Mouse (Mus musculus): Measurements from ENCODE around the gene Gm6164.
"Not testable (repeated sequence)": the region's sequence is repeated elsewhere in the genome, so short reads cannot be mapped to it uniquely, and the experiment has no call there.

Gm6164 gene

GRCm38 (mm10) chr7:20205507-20205906, at the start of gene Gm6164:
Gene Gm6164, minus strand, starts transcription at chr7:20205607.
- not testable (repeated sequence) for DNase-seq (ENCODE audit: low spot score)

- DNase-seq (ENCODE audit: low spot score) = not testable (repeated sequence)
These were observed 28.3 kb upstream of the Gm6164 start, which contains the start of gene Gm4498 for GRCm38 (mm10) chr7:20233728-20234127. Gene Gm4498, minus strand, starts transcription at chr7:20233828.

DNA sequence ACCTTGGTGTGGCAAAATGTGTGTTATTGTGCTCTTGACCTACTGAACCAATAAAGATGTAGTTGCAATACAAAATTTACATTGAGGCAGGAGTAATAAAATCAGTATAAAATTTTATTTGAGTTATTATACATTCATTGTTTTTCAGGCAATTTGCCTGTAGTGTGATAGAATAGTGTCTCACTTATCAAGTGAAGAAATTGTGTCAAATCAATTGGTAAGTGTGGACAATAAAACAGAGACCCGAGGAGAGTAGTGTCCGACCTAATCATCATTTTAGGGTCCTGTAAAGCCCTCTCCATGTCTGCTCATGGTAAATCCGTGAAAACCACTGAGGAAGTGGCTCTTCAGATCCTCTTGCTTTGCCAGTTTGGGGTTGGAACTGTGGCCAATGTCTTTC, 12.0 kb downstream of the Gm6164 start, which contains the start of gene Vmn1r95:
Gene Vmn1r95, plus strand, starts transcription at position 301 of the 400 bp plus-strand sequence.
- not testable (repeated sequence) for DNase-seq (ENCODE audit: low spot score)

DNA sequence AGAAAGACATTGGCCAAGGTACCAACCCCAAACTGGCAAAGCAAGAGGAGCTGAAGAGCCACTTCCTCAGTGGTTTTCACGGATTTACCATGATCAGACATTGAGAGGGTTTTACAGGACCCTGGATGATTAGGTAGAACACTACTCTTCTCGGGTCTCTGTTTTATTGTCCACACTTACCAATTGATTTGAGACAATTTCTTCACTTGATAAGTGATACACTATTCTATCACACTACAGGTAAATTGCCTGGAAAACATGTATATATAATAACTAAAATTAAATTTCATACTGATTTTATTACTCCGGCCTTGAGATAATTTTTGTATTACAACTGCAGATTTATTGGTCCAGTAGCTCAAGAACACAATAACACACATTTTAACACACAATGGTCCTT, 37.1 kb downstream of the Gm6164 start, which contains the start of gene Vmn1r94:
Gene Vmn1r94, minus strand, starts transcription at position 101 of the 400 bp plus-strand sequence.
- not testable (repeated sequence) for DNase-seq (ENCODE audit: low spot score)

All from left cerebral cortex, adult 11 months (tissue).